Mouse (Mus musculus): Measurements from ENCODE around the gene Otof. TPM values are rescaled to one million over a fixed set of nuclear protein-coding genes. Genes with fewer than 3 reads are reported as not detected.

Gene Otof
- polyA plus RNA-seq, 1 experiment from 2014 or later, result 0.30 TPM

DNA sequence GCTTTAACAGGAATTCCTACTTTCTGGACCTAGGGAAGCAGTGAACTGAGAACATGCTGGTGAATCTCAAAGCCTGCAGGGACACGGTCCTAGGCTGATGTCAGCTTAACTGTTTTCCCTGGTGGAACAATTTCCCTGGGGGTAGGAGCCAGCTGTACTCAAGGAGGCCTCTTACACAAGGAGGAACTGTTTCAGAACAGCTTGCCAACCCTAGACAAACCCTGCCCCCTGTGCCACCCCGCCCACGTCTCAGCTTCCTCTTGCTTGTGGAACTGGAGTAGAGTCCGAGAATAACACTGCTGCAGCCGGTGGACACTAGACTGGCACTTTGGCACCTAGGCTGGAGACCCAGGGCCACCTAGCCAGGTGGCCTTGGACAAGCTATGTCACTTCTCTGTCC, 92.3 kb downstream of the Otof start:
- H3K36me3 ChIP-seq (ENCODE audit: control insufficient read depth, insufficient read depth, low read length), result no peaks in the 10 kb centered on the region
- H3K27ac ChIP-seq (ENCODE audit: low read length), result no peak overlapping the region
- H3K4me1 ChIP-seq (ENCODE audit: control insufficient read depth, insufficient read depth, low read length), result no peaks in the 10 kb centered on the region
- no peaks in the 10 kb centered on the region for H3K9me3 ChIP-seq (replicated peaks; ENCODE audit: control insufficient read depth, low read length)
- no peak overlapping the region for H3K4me3 ChIP-seq (replicated peaks; ENCODE audit: low read length)
- WGBS, result 62% methylated on average over 5 of the region's 5 CpGs
- H3K9ac ChIP-seq (ENCODE audit: low read length), result no peak overlapping the region
- H3K27me3 ChIP-seq (ENCODE audit: control insufficient read depth, insufficient read depth, low read length), result no peaks in the 10 kb centered on the region
- ATAC-seq (ENCODE audit: insufficient read depth, low FRiP score), result no peak
- H3K4me2 ChIP-seq (ENCODE audit: low read depth, low read length), result no peak overlapping the region

DNA sequence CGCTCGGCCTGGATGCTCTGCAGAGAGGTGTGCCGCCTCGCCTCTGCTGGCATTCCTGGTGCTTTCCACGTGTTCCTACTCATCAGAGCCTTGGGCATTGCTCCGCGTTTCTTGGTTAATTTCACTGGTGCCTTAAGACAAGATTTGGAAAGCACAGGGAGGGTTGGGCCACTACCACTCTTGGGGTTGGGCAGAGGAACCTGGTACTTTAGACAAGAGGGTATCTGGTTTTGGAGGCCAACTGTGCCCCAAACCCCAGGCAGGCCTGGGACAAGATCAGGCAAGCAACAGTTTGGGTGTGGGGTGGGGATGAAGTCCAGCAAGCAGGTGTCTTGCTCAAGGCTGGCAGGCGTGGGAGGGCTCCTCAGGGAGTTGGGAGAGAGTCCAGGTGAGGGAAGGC, 94.3 kb downstream of the Otof start:
- H3K4me1 ChIP-seq (ENCODE audit: control insufficient read depth, insufficient read depth, low read length), result no peaks in the 10 kb centered on the region
- no peak for ATAC-seq (ENCODE audit: insufficient read depth, low FRiP score)
- no peaks in the 10 kb centered on the region for H3K36me3 ChIP-seq (ENCODE audit: control insufficient read depth, insufficient read depth, low read length)
- no peak overlapping the region for H3K4me2 ChIP-seq (ENCODE audit: low read depth, low read length)
- no peaks in the 10 kb centered on the region for H3K27me3 ChIP-seq (ENCODE audit: control insufficient read depth, insufficient read depth, low read length)
- no peak overlapping the region for H3K9ac ChIP-seq (ENCODE audit: low read length)
- H3K4me3 ChIP-seq (replicated peaks; ENCODE audit: low read length), result no peak overlapping the region
- no peaks in the 10 kb centered on the region for H3K9me3 ChIP-seq (replicated peaks; ENCODE audit: control insufficient read depth, low read length)
- WGBS, result 74% methylated on average over 8 of the region's 8 CpGs
- no peak overlapping the region for H3K27ac ChIP-seq (ENCODE audit: low read length)

DNA sequence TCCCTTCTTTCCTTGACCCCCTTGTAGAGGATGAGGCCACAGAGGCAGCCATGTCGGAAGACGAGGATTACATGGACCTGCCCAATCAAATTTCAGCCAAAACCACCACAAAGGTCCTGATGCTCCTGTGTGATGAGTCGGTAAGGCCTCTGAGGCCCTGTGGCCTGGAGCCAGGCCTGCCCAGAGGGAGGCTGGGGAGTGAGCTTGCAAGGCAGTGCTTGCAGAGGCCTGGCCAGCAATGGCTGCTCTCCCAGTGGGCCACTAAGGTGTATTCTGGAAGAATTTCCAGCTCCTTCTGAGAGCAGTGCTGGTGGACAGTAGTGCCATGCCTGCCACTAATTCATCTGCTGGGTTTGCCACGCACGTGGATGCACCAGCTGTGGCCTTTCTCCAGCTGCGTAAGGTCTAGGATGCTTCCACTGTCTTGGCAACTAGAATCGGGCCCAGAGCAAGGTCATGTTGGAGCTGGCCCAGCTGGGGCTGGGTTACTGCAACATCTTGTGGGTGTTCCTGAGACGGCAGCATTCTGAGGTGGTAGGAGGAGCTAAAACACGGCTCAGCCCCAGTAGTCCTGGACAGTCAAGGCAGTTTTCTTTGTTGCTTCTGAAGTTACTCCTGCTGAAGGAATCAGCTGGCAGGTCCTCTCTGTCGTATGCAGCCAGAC, 103.2 kb downstream of the Otof start:
- Histone ChIP-seq H3K4me2 (ENCODE audit: low read depth, low read length) (no peak overlapping the region), H3K9me3 (replicated peaks; ENCODE audit: control insufficient read depth, low read length) (no peaks in the 10 kb centered on the region), H3K36me3 (ENCODE audit: control insufficient read depth, insufficient read depth, low read length) (no peaks in the 10 kb centered on the region), H3K9ac (ENCODE audit: low read length) (no peak overlapping the region), H3K4me1 (ENCODE audit: control insufficient read depth, insufficient read depth, low read length) (no peaks in the 10 kb centered on the region), H3K27ac (ENCODE audit: low read length) (no peak overlapping the region), H3K4me3 (replicated peaks; ENCODE audit: low read length) (no peak overlapping the region), H3K27me3 (ENCODE audit: control insufficient read depth, insufficient read depth, low read length) (no peaks in the 10 kb centered on the region)
- no peak for ATAC-seq (ENCODE audit: insufficient read depth, low FRiP score)
- 73% methylated on average over 10 of the region's 10 CpGs for WGBS

DNA sequence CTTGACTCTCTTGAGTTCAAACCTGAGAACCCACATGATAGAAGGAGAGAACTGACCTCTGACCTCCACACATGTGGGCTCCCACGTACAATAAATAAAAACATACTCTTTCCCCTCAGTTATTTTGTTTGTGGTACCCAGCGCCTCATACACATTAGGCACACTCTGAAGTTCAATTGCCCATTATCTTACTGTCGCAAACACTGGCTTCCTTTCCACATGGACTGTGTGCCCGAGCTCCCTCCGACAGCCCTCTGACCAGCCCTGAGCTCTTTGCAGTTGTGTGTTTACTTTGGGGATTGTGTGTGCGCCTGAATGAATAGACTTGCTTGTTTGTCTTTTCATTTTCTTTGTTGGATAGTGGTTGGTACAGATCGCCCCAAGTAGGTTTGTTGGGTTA, 105.1 kb downstream of the Otof start:
- H3K27ac ChIP-seq (ENCODE audit: low read length), result no peak overlapping the region
- H3K4me3 ChIP-seq (replicated peaks; ENCODE audit: low read length), result no peak overlapping the region
- H3K9me3 ChIP-seq (replicated peaks; ENCODE audit: control insufficient read depth, low read length), result no peaks in the 10 kb centered on the region
- no peaks in the 10 kb centered on the region for H3K27me3 ChIP-seq (ENCODE audit: control insufficient read depth, insufficient read depth, low read length)
- H3K36me3 ChIP-seq (ENCODE audit: control insufficient read depth, insufficient read depth, low read length), result no peaks in the 10 kb centered on the region
- 58% methylated on average over 7 of the region's 7 CpGs for WGBS
- no peak overlapping the region for H3K4me2 ChIP-seq (ENCODE audit: low read depth, low read length)
- ATAC-seq (ENCODE audit: insufficient read depth, low FRiP score), result no peak
- H3K9ac ChIP-seq (ENCODE audit: low read length), result no peak overlapping the region
- no peaks in the 10 kb centered on the region for H3K4me1 ChIP-seq (ENCODE audit: control insufficient read depth, insufficient read depth, low read length)

DNA sequence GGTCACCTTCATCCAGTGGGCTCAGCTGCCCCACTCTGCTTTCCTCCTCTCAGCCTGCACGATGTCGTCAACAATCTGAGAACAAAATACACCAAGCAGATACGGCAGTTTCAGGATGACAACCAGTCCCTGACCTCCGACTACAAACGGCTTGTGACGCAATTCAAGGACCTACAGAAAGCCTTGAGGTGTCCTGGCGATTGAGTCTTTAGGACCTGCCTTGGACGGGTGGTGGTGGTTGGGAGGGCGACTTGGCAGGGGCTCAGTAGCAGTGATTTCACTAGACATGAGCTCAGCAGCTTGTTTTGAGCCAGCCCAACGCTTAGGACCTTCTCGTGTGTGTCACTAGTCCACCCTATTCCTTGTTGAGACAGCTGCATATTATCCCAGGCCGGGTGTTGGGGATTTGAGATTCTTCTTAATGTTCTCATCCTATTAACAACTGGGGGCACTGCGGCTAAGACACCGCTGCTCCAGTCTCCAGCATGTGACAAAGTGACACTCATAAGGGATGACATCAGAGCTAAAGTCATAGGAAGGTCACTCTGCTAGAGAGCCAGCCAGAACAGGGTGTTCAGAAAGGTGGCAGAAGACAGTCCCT, 106.1 kb downstream of the Otof start:
- Histone ChIP-seq H3K4me3 (replicated peaks; ENCODE audit: low read length) (no peak overlapping the region), H3K36me3 (ENCODE audit: control insufficient read depth, insufficient read depth, low read length) (no peaks in the 10 kb centered on the region), H3K27ac (ENCODE audit: low read length) (no peak overlapping the region), H3K9ac (ENCODE audit: low read length) (no peak overlapping the region), H3K9me3 (replicated peaks; ENCODE audit: control insufficient read depth, low read length) (no peaks in the 10 kb centered on the region), H3K4me1 (ENCODE audit: control insufficient read depth, insufficient read depth, low read length) (no peaks in the 10 kb centered on the region), H3K4me2 (ENCODE audit: low read depth, low read length) (no peak overlapping the region), H3K27me3 (ENCODE audit: control insufficient read depth, insufficient read depth, low read length) (no peaks in the 10 kb centered on the region)
- no peak for ATAC-seq (ENCODE audit: insufficient read depth, low FRiP score)
- 78% methylated on average over 14 of the region's 14 CpGs for WGBS

DNA sequence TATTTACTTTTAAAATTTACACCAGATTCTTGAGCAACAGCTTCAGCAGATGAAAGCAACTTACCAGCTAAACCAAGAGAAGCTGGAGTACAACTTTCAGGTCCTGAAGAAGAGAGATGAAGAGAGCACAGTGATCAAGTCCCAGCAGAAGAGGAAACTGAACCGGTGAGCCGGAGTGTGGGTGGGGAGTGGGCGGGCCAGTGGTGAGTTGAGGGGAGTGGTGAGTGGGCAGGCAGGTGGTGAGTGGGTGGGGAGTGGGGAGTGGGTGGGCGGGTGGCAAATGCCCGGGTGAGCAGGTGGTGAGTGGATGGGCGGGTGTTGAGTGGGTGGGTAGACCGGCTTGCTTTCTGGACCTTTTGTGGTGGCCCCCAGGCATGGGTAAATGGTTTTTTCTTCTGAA, 106.6 kb downstream of the Otof start:
- H3K4me1 ChIP-seq (ENCODE audit: control insufficient read depth, insufficient read depth, low read length), result no peaks in the 10 kb centered on the region
- no peak overlapping the region for H3K9ac ChIP-seq (ENCODE audit: low read length)
- no peaks in the 10 kb centered on the region for H3K9me3 ChIP-seq (replicated peaks; ENCODE audit: control insufficient read depth, low read length)
- H3K4me2 ChIP-seq (ENCODE audit: low read depth, low read length), result no peak overlapping the region
- H3K36me3 ChIP-seq (ENCODE audit: control insufficient read depth, insufficient read depth, low read length), result no peaks in the 10 kb centered on the region
- WGBS, result 71% methylated on average over 7 of the region's 7 CpGs
- no peak overlapping the region for H3K4me3 ChIP-seq (replicated peaks; ENCODE audit: low read length)
- no peak for ATAC-seq (ENCODE audit: insufficient read depth, low FRiP score)
- H3K27ac ChIP-seq (ENCODE audit: low read length), result no peak overlapping the region
- H3K27me3 ChIP-seq (ENCODE audit: control insufficient read depth, insufficient read depth, low read length), result no peaks in the 10 kb centered on the region

DNA sequence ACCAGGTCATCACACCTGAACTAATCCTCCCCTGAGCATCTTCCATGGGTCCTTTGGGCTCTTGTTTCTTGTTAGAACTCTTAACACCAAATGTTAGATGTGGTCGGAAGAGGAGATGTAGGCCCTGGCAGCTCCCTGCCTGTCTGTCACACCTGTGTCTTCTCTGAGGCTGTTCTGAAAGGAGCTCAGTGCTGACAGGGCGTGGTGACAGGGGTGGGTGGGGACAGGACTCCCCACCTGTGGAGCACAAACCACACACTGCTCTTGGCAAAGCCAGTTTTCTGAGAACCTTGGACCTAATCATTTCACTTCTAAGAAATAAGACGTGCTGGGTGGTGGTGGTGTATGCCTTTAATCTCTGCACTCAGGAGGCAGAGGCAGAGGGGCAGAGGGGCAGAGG, 108.1 kb downstream of the Otof start:
- Histone ChIP-seq H3K9me3 (replicated peaks; ENCODE audit: control insufficient read depth, low read length) (no peaks in the 10 kb centered on the region), H3K4me2 (ENCODE audit: low read depth, low read length) (no peak overlapping the region), H3K9ac (ENCODE audit: low read length) (no peak overlapping the region), H3K4me1 (ENCODE audit: control insufficient read depth, insufficient read depth, low read length) (no peaks in the 10 kb centered on the region), H3K27me3 (ENCODE audit: control insufficient read depth, insufficient read depth, low read length) (no peaks in the 10 kb centered on the region), H3K27ac (ENCODE audit: low read length) (no peak overlapping the region), H3K36me3 (ENCODE audit: control insufficient read depth, insufficient read depth, low read length) (no peaks in the 10 kb centered on the region), H3K4me3 (replicated peaks; ENCODE audit: low read length) (no peak overlapping the region)
- 56% methylated on average over 3 of the region's 3 CpGs for WGBS
- no peak for ATAC-seq (ENCODE audit: insufficient read depth, low FRiP score)

DNA sequence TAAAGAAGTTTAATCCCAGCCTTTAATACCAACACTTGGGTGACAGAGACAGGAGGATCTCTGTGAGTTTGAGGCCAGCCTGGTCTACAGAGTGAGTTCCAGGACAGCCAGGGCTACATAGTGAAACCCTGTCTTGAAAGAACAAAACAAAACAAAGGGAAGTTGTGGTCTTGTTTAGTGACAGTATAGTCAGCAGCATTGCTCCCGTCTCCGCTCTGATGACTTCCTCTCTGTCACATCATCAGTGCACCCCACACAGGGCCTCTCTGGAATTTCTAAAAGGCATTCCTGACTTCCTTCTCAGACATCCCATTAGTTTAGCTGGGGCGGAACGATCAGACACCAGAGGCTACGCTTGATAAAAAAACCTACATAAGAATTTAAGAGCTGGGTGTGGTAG, 117.8 kb downstream of the Otof start:
- Histone ChIP-seq H3K4me2 (ENCODE audit: low read depth, low read length) (no peak overlapping the region), H3K9ac (ENCODE audit: low read length) (no peak overlapping the region), H3K4me1 (ENCODE audit: control insufficient read depth, insufficient read depth, low read length) (0 out of 2 replicates have a peak, but pooled peaks cover 4% of the 10 kb centered on the region), H3K27ac (ENCODE audit: low read length) (no peak overlapping the region), H3K27me3 (ENCODE audit: control insufficient read depth, insufficient read depth, low read length) (no peaks in the 10 kb centered on the region), H3K4me3 (replicated peaks; ENCODE audit: low read length) (no peak overlapping the region), H3K36me3 (ENCODE audit: control insufficient read depth, insufficient read depth, low read length) (no peaks in the 10 kb centered on the region), H3K9me3 (replicated peaks; ENCODE audit: control insufficient read depth, low read length) (no peaks in the 10 kb centered on the region)
- ATAC-seq (ENCODE audit: insufficient read depth, low FRiP score), result no peak
- 47% methylated on average over 5 of the region's 5 CpGs for WGBS

DNA sequence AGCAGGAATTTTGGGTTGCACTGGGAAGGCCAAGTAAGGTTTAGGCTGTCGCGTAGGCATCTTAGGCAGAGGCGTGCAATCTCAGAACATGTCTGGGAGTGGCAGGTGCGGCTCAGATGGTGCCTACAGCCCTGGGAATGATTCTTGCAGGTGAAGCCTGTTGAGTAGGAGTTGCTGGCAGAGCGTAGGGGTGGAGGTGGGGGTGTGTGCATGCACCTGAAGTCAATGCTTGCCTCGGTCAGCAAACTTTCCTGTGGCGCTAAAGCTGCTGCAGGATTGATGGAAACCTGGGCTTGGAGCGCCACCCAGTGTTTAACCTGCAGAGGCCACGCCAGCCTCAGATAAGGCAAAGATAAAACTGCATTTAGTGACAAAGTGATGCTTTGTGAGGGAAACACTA, 118.6 kb downstream of the Otof start:
- Histone ChIP-seq H3K9ac (ENCODE audit: low read length) (no peak overlapping the region), H3K4me1 (ENCODE audit: control insufficient read depth, insufficient read depth, low read length) (0 out of 2 replicates have a peak, but pooled peaks cover 4% of the 10 kb centered on the region), H3K4me3 (replicated peaks; ENCODE audit: low read length) (peak overlapping the region; percentile 18), H3K4me2 (ENCODE audit: low read depth, low read length) (peak overlapping the region; percentile 46), H3K9me3 (replicated peaks; ENCODE audit: control insufficient read depth, low read length) (no peaks in the 10 kb centered on the region), H3K36me3 (ENCODE audit: control insufficient read depth, insufficient read depth, low read length) (no peaks in the 10 kb centered on the region), H3K27me3 (ENCODE audit: control insufficient read depth, insufficient read depth, low read length) (no peaks in the 10 kb centered on the region), H3K27ac (ENCODE audit: low read length) (no peak overlapping the region)
- WGBS, result 6% methylated on average over 9 of the region's 9 CpGs
- peak; percentile 86 for ATAC-seq (ENCODE audit: insufficient read depth, low FRiP score)
